Mouse (Mus musculus): ENCODE results near the gene Sacs. TPM values are rescaled to one million over a fixed set of nuclear protein-coding genes. Genes with fewer than 3 reads are reported as not detected.
A peak's percentile ranks its signal among the peaks of the same experiment; 100 is the strongest.
"Not testable (repeated sequence)": the region's sequence is repeated elsewhere in the genome, so short reads cannot be mapped to it uniquely, and the experiment has no call there.

The Sacs gene
- polyA plus RNA-seq, 1 experiment from 2014 or later, result 7.4 TPM

GRCm38 (mm10) chr14:61112404-61112803 is 25.9 kb upstream of the Sacs start:
- no peaks in the 10 kb centered on the region for H3K27me3 ChIP-seq (ENCODE audit: control insufficient read depth, insufficient read depth, low read length)
- H3K9ac ChIP-seq (ENCODE audit: low read length), result no peak overlapping the region
- no peak for ATAC-seq (ENCODE audit: insufficient number of reproducible peaks, insufficient read depth, low FRiP score, low read depth)
- 3% methylated on average over 11 of the region's 11 CpGs for WGBS
- no peaks in the 10 kb centered on the region for H3K36me3 ChIP-seq (ENCODE audit: control insufficient read depth, insufficient read depth, low read length)
- no peaks in the 10 kb centered on the region for H3K9me3 ChIP-seq (ENCODE audit: control insufficient read depth, low read length)
- H3K4me3 ChIP-seq (ENCODE audit: control insufficient read depth in 1 of 2, insufficient read depth in 1 of 2, low read depth in 1 of 2, low read length in 2 of 2), result no peak overlapping the region
- no peak overlapping the region for H3K4me2 ChIP-seq (ENCODE audit: low read length)
- no peak overlapping the region for H3K27ac ChIP-seq (replicated peaks in 1 of 2; ENCODE audit: control insufficient read depth in 1 of 2, insufficient read depth in 1 of 2, low read depth in 2 of 2, low read length in 2 of 2)
- no peaks in the 10 kb centered on the region; a peak in 1 of 4 replicates for H3K4me1 ChIP-seq (ENCODE audit: control insufficient read depth in 2 of 2, insufficient read depth in 2 of 2, low read length in 2 of 2)

- ATAC-seq (ENCODE audit: insufficient number of reproducible peaks, insufficient read depth, low FRiP score, low read depth), result no peak
- H3K36me3 ChIP-seq (ENCODE audit: control insufficient read depth, insufficient read depth, low read length), result no peaks in the 10 kb centered on the region
- H3K4me2 ChIP-seq (ENCODE audit: low read length), result no peak overlapping the region
- H3K9me3 ChIP-seq (ENCODE audit: control insufficient read depth, low read length), result no peaks in the 10 kb centered on the region
- H3K4me3 ChIP-seq (ENCODE audit: control insufficient read depth in 1 of 2, insufficient read depth in 1 of 2, low read depth in 1 of 2, low read length in 2 of 2), result no peak overlapping the region
- no peak overlapping the region for H3K9ac ChIP-seq (ENCODE audit: low read length)
- H3K27me3 ChIP-seq (ENCODE audit: control insufficient read depth, insufficient read depth, low read length), result no peaks in the 10 kb centered on the region
- peaks cover 8 to 10% of the 10 kb centered on the region in 2 experiments for H3K4me1 ChIP-seq (ENCODE audit: control insufficient read depth in 2 of 2, insufficient read depth in 2 of 2, low read length in 2 of 2)
- WGBS, result 94% methylated on average over 5 of the region's 5 CpGs
- peak overlapping the region in 1 of 2 experiments; percentile 61; a peak in 1 of 4 replicates for H3K27ac ChIP-seq (replicated peaks in 1 of 2; ENCODE audit: control insufficient read depth in 1 of 2, insufficient read depth in 1 of 2, low read depth in 2 of 2, low read length in 2 of 2)
These were observed 13.5 kb upstream of the Sacs start for GRCm38 (mm10) chr14:61124755-61125154.

DNA sequence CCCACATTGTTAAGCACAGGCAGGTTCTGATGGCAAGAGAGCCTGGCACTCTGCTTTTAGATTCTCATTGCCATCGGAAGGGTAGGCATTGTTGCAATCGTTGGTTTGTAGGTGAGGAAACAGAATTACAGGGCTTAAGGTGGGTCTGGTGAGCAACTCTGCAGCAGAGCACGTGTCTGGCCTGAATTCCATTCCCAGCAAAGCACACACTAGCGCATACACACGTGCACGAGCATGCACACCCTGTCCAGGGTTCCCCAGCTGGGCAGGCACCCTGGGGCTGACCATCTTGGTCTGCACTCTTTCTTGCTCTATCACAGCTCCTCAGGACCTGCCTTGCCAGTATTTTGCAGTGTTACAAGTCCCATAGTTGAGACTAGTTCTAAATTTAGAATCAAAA is 13.1 kb upstream of the Sacs start:
- H3K36me3 ChIP-seq (ENCODE audit: control insufficient read depth, insufficient read depth, low read length), result no peaks in the 10 kb centered on the region
- no peak overlapping the region for H3K4me3 ChIP-seq (ENCODE audit: control insufficient read depth in 1 of 2, insufficient read depth in 1 of 2, low read depth in 1 of 2, low read length in 2 of 2)
- peaks cover 8 to 10% of the 10 kb centered on the region in 2 experiments for H3K4me1 ChIP-seq (ENCODE audit: control insufficient read depth in 2 of 2, insufficient read depth in 2 of 2, low read length in 2 of 2)
- WGBS, result 47% methylated on average over 6 of the region's 6 CpGs
- peak overlapping the region; percentile 29 to 61; a peak in 3 of 4 replicates for H3K27ac ChIP-seq (replicated peaks in 1 of 2; ENCODE audit: control insufficient read depth in 1 of 2, insufficient read depth in 1 of 2, low read depth in 2 of 2, low read length in 2 of 2)
- H3K27me3 ChIP-seq (ENCODE audit: control insufficient read depth, insufficient read depth, low read length), result no peaks in the 10 kb centered on the region
- H3K9ac ChIP-seq (ENCODE audit: low read length), result no peak overlapping the region
- H3K4me2 ChIP-seq (ENCODE audit: low read length), result no peak overlapping the region
- no peak for ATAC-seq (ENCODE audit: insufficient number of reproducible peaks, insufficient read depth, low FRiP score, low read depth)
- H3K9me3 ChIP-seq (ENCODE audit: control insufficient read depth, low read length), result no peaks in the 10 kb centered on the region

DNA sequence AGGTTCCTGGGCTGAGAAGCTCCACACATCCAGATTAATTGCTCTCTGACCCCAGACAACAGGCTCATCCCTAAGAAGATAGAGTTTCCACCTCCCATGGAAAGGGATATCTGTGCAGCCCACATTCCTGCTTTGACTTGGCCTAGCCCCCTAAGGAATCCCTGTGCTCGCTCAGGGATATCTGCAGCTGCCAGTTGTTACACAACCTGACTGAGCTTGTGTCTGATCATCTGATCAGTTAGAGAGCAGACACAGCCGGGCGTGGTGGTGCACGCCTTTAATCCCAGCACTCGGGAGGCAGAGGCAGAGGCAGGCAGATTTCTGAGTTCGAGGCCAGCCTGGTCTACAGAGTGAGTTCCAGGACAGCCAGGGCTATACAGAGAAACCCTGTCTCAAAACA is 10.9 kb upstream of the Sacs start:
- ATAC-seq (ENCODE audit: insufficient number of reproducible peaks, insufficient read depth, low FRiP score, low read depth); H3K27me3 ChIP-seq (ENCODE audit: control insufficient read depth, insufficient read depth, low read length): not testable (repeated sequence)
- 76% methylated on average over 6 of the region's 6 CpGs for WGBS

GRCm38 (mm10) chr14:61128961-61129507 is 9.2 kb upstream of the Sacs start:
- Histone ChIP-seq H3K27ac (replicated peaks in 1 of 2; ENCODE audit: control insufficient read depth in 1 of 2, insufficient read depth in 1 of 2, low read depth in 2 of 2, low read length in 2 of 2) (no peak overlapping the region), H3K36me3 (ENCODE audit: control insufficient read depth, insufficient read depth, low read length) (no peaks in the 10 kb centered on the region), H3K4me1 (ENCODE audit: control insufficient read depth in 2 of 2, insufficient read depth in 2 of 2, low read length in 2 of 2) (peaks cover 8 to 10% of the 10 kb centered on the region in 2 experiments), H3K9ac (ENCODE audit: low read length) (no peak overlapping the region), H3K9me3 (ENCODE audit: control insufficient read depth, low read length) (no peaks in the 10 kb centered on the region), H3K27me3 (ENCODE audit: control insufficient read depth, insufficient read depth, low read length) (no peaks in the 10 kb centered on the region), H3K4me3 (ENCODE audit: control insufficient read depth in 1 of 2, insufficient read depth in 1 of 2, low read depth in 1 of 2, low read length in 2 of 2) (no peak overlapping the region), H3K4me2 (ENCODE audit: low read length) (no peak overlapping the region)
- 54% methylated on average over 7 of the region's 7 CpGs for whole genome bisulfite sequencing
- ATAC-seq (ENCODE audit: insufficient number of reproducible peaks, insufficient read depth, low FRiP score, low read depth), result no peak

More for the DNA sequence above, 10.9 kb upstream of the Sacs start:
- not testable (repeated sequence) for H3K27ac ChIP-seq (replicated peaks in 1 of 2; ENCODE audit: control insufficient read depth in 1 of 2, insufficient read depth in 1 of 2, low read depth in 2 of 2, low read length in 2 of 2); H3K36me3 ChIP-seq (ENCODE audit: control insufficient read depth, insufficient read depth, low read length); H3K9ac ChIP-seq (ENCODE audit: low read length); H3K4me2 ChIP-seq (ENCODE audit: low read length); H3K4me3 ChIP-seq (ENCODE audit: control insufficient read depth in 1 of 2, insufficient read depth in 1 of 2, low read depth in 1 of 2, low read length in 2 of 2); H3K9me3 ChIP-seq (ENCODE audit: control insufficient read depth, low read length)
- H3K4me1 ChIP-seq (ENCODE audit: control insufficient read depth in 2 of 2, insufficient read depth in 2 of 2, low read length in 2 of 2), result peaks cover 8 to 10% of the 10 kb centered on the region in 2 experiments

DNA sequence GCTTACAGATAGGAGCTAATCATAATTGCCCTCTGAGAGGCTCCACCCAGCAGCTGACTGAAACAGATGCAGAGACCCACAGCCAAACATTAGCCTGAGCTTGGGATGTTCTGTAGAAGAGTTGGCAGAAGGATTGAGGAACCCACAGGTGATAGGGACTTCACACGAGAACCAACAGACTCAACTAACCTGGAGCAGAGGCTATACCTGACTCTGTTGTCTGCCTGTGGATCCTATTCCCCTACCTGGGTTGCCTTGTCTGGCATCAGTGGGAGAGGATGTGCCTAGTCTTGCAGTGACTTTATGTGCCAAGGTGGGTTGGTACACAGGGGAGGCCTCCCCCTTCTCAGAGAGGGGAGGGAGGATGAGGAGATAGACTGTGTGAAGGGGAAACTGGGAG is 5.7 kb upstream of the Sacs start:
- ATAC-seq (ENCODE audit: insufficient number of reproducible peaks, insufficient read depth, low FRiP score, low read depth), result no peak
- Histone ChIP-seq H3K9me3 (ENCODE audit: control insufficient read depth, low read length) (no peaks in the 10 kb centered on the region), H3K4me3 (ENCODE audit: control insufficient read depth in 1 of 2, insufficient read depth in 1 of 2, low read depth in 1 of 2, low read length in 2 of 2) (no peak overlapping the region), H3K27ac (replicated peaks in 1 of 2; ENCODE audit: control insufficient read depth in 1 of 2, insufficient read depth in 1 of 2, low read depth in 2 of 2, low read length in 2 of 2) (no peak overlapping the region), H3K27me3 (ENCODE audit: control insufficient read depth, insufficient read depth, low read length) (0 out of 2 replicates have a peak, but pooled peaks cover 2% of the 10 kb centered on the region), H3K4me2 (ENCODE audit: low read length) (no peak overlapping the region), H3K36me3 (ENCODE audit: control insufficient read depth, insufficient read depth, low read length) (no peaks in the 10 kb centered on the region), H3K9ac (ENCODE audit: low read length) (no peak overlapping the region), H3K4me1 (ENCODE audit: control insufficient read depth in 2 of 2, insufficient read depth in 2 of 2, low read length in 2 of 2) (peaks cover 0 to 3% of the 10 kb centered on the region in 2 experiments; a peak in 1 of 4 replicates)
- 82% methylated on average over 1 of the region's 1 CpGs for WGBS

DNA sequence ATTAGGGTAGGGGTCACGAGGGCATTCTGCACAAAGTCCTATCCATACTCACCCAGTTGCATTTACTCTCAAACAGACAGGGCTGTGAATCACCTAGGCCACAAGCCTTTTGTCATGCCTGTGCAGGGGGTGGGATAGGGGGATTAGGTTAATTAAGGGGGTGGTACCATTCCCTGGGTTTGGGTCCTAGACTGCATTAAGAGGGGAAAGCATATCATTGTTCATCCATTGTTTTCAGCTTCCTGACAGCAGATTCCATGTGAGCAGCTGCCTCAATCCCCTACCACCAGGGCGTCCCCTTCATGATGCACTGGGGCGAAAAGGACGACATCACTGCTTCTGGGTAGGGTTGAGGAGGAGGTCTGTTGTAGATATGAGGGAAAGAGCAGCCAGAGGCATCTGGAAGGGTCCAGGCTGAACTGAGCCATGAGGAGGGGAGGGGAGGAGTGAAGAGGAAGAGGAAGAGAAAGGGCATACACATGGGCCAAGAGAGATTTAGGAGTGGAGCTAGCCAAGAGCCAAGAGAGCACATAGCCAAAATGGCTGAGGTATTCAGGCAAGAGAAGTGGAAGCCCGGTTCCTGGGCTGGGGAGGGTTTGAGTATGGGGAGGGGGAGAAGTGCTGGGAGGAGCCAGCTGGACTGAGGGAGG is 3.8 kb upstream of the Sacs start:
- ATAC-seq (ENCODE audit: insufficient number of reproducible peaks, insufficient read depth, low FRiP score, low read depth), result no peak
- Histone ChIP-seq H3K4me2 (ENCODE audit: low read length) (no peak overlapping the region), H3K9ac (ENCODE audit: low read length) (no peak overlapping the region), H3K27me3 (ENCODE audit: control insufficient read depth, insufficient read depth, low read length) (0 out of 2 replicates have a peak, but pooled peaks cover 3% of the 10 kb centered on the region), H3K36me3 (ENCODE audit: control insufficient read depth, insufficient read depth, low read length) (no peaks in the 10 kb centered on the region), H3K9me3 (ENCODE audit: control insufficient read depth, low read length) (no peaks in the 10 kb centered on the region), H3K27ac (replicated peaks in 1 of 2; ENCODE audit: control insufficient read depth in 1 of 2, insufficient read depth in 1 of 2, low read depth in 2 of 2, low read length in 2 of 2) (no peak overlapping the region), H3K4me3 (ENCODE audit: control insufficient read depth in 1 of 2, insufficient read depth in 1 of 2, low read depth in 1 of 2, low read length in 2 of 2) (no peak overlapping the region), H3K4me1 (ENCODE audit: control insufficient read depth in 2 of 2, insufficient read depth in 2 of 2, low read length in 2 of 2) (peaks cover 2 to 5% of the 10 kb centered on the region in 2 experiments; a peak in 2 of 4 replicates)
- WGBS, result 70% methylated on average over 5 of the region's 5 CpGs
